Mouse (Mus musculus) kidney, embryonic 14.5 days (tissue): Measurements from ENCODE around the gene Rhoa. TPM values are rescaled to one million over a fixed set of nuclear protein-coding genes. Genes with fewer than 3 reads are reported as not detected.

Source experiments
- ATAC-seq: fragments of 200-750 bp; cut with Nextera tagmentation; 2 replicates; pipeline ENCODE4 v1.8.0; 2017; ENCODE audit warnings: moderate number of reproducible peaks, mild to moderate bottlenecking, moderate TSS enrichment, moderate library complexity; ENCODE audit not compliant: low FRiP score, low TSS enrichment
- H3K27ac ChIP-seq: fragments of 300-500 bp; sonication (generic); 2 replicates; pipeline ENCODE4 v1.5.1; 2014; ENCODE audit warnings: low read depth, mild to moderate bottlenecking, low read length, moderate library complexity, mixed read lengths
- H3K27me3 ChIP-seq: fragments of 300-500 bp; sonication (generic); 2 replicates; pipeline ENCODE4 v1.6.1; 2014; ENCODE audit warnings: mild to moderate bottlenecking, low read length; ENCODE audit not compliant: control insufficient read depth, insufficient read depth
- H3K36me3 ChIP-seq: fragments of 300-500 bp; sonication (generic); 2 replicates; pipeline ENCODE4 v1.6.1; 2014; ENCODE audit warnings: low read length, mixed read lengths; ENCODE audit not compliant: control insufficient read depth, insufficient read depth
- H3K4me1 ChIP-seq: fragments of 300-500 bp; sonication (generic); 2 replicates; pipeline ENCODE4 v1.6.1; 2014; ENCODE audit warnings: low read length, mixed read lengths; ENCODE audit not compliant: control insufficient read depth, insufficient read depth
- H3K4me2 ChIP-seq: fragments of 300-500 bp; sonication (generic); replicated peaks from 2 replicates; pipeline ENCODE4 v1.6.1; 2014; ENCODE audit warnings: low read depth, mild to moderate bottlenecking, low read length
- H3K4me3 ChIP-seq: fragments of 300-500 bp; sonication (generic); 2 replicates; pipeline ENCODE4 v1.5.1; 2014; ENCODE audit warnings: mild to moderate bottlenecking, low read length
- H3K9ac ChIP-seq: fragments of 300-500 bp; sonication (generic); 2 replicates; pipeline ENCODE4 v1.6.1; 2014; ENCODE audit warnings: low read depth, mild to moderate bottlenecking, low read length, moderate library complexity
- H3K9me3 ChIP-seq: fragments of 300-500 bp; sonication (generic); 2 replicates; pipeline ENCODE4 v1.6.1; 2016; ENCODE audit warnings: low read length; ENCODE audit not compliant: control insufficient read depth
- WGBS: fragments of 180-500 bp; shearing (Covaris S2); extraction: QIAGEN DNeasy Blood & Tissue Kit; methylation state at CpG from one replicate; pipeline ENCODE4 v1.1.7; 2014; 5-methylcytosine and 5-hydroxymethylcytosine counted together
- polyA plus RNA-seq: library from polyadenylated mRNA; unstranded; fragments of >200 nt; fragmentation: Nextera tagmentation; extraction: Ambion mirVana; gene quantifications from 2 replicates; pipeline ENCODE4 v1.2.1, GENCODE M21; 2014

Rhoa gene
- polyA plus RNA-seq, 1 experiment from 2014 or later: 317 TPM

GRCm38 (mm10) chr9:108337848-108338550 lies 32.1 kb downstream of the Rhoa start:
- no peaks in the 10 kb centered on the region for H3K9me3 ChIP-seq
- WGBS: 68% methylated on average over 10 of the region's 10 CpGs
- peaks cover 18% of the 10 kb centered on the region for H3K4me1 ChIP-seq
- H3K36me3 ChIP-seq: peaks cover 33% of the 10 kb centered on the region
- H3K27me3 ChIP-seq: no peaks in the 10 kb centered on the region
- peak overlapping the region; percentile 55; the same call in 1 of the 2 replicates for H3K4me2 ChIP-seq
- peak overlapping the region; percentile 86 for H3K27ac ChIP-seq
- no peak overlapping the region for H3K9ac ChIP-seq
- ATAC-seq: no peak
- H3K4me3 ChIP-seq: no peak overlapping the region

DNA sequence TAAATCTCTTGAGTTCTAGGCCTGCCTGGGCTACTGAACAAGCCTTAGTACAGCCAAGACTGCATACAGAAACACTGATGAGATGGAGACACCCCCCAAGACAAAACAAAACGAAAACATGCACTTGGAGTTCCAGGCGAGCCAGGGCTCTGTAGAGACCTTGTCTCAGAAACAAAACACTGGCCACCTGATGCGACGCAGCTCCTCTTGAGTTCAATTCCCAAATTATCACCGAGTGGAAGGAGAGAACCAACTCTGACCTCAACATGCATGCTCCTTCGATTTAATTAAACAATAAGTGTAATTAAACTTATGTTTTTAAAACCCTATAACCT lies 32.6 kb downstream of the Rhoa start:
- Histone ChIP-seq H3K27ac (peak overlapping the region; percentile 86), H3K36me3 (peaks cover 28% of the 10 kb centered on the region), H3K9me3 (no peaks in the 10 kb centered on the region), H3K4me2 (peak overlapping the region; percentile 55), H3K4me3 (peak overlapping the region; percentile 57), H3K9ac (peak overlapping the region; percentile 79; the same call in 1 of the 2 replicates), H3K27me3 (no peaks in the 10 kb centered on the region), H3K4me1 (peaks cover 18% of the 10 kb centered on the region)
- ATAC-seq: peak; percentile 2; the same call in 1 of the 2 replicates
- WGBS: 22% methylated on average over 6 of the region's 6 CpGs

DNA sequence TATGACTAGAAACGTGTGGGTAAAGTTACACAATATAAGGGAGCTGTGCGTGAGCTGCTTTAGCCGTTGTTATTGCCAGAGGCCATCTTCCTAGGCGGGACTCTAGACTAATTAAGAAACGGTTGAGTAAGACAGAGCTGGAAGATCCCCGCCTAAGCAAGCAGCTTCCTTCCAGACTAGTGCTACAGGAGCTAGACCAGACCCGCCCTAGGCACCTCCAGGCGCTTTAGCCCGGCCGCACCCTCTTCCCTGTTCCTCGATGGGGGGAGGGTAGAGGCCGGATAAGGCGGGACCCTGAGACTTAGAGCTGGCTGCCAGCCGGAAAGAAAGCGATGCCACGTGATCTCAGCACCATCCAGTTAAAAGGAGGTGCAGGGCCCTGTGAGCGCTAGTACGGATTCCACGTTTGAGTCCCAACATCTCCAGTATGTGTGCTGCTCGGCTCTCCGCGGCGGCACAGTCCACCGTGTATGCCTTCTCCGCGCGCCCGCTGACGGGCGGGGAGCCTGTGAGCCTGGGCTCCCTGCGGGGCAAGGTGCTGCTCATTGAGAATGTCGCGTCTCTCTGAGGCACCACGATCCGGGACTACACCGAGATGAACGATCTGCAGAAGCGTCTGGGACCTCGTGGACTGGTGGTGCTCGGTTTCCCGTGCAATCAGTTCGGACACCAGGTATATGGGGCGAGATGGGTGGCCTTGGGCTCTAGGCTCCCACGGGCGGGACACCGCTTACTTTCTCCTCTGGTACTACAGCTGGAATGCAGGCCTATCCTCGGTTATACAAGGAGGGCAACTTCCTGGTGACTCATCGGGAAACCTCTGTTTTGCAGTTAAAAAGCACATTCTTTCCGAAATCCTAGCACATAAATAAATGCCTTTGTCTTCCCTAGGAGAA lies 33.2 kb downstream of the Rhoa start, which contains the start of gene Gpx1:
Gpx1 (plus strand) TSS at position 18 of the 896 bp plus-strand sequence.
- under 1% methylated on average over 49 of the region's 49 CpGs for WGBS
- H3K27ac ChIP-seq: peak within 1 kb of the TSS; percentile 86
- H3K27me3 ChIP-seq: no peaks in the 10 kb centered on the region
- peak within 1 kb of the TSS; percentile 79 for H3K9ac ChIP-seq
- ATAC-seq: peak; percentile 98
- H3K4me2 ChIP-seq: peak within 1 kb of the TSS; percentile 55
- no peaks in the 10 kb centered on the region for H3K9me3 ChIP-seq
- H3K4me3 ChIP-seq: peak within 1 kb of the TSS; percentile 57
- peaks cover 18% of the 10 kb centered on the region for H3K4me1 ChIP-seq
- peaks cover 23% of the 10 kb centered on the region for H3K36me3 ChIP-seq

DNA sequence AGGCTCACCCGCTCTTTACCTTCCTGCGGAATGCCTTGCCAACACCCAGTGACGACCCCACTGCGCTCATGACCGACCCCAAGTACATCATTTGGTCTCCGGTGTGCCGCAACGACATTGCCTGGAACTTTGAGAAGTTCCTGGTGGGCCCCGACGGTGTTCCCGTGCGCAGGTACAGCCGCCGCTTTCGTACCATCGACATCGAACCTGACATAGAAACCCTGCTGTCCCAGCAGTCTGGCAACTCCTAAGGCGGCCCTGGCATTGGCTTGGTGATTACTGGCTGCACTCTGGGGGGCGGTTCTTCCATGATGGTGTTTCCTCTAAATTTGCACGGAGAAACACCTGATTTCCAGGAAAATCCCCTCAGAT lies 33.9 kb downstream of the Rhoa start:
- H3K36me3 ChIP-seq: peaks cover 16% of the 10 kb centered on the region
- peak overlapping the region; percentile 57 for H3K4me3 ChIP-seq
- H3K4me2 ChIP-seq: peak overlapping the region; percentile 55
- H3K27ac ChIP-seq: peak overlapping the region; percentile 86; the same call in 1 of the 2 replicates
- ATAC-seq: no peak
- no peaks in the 10 kb centered on the region for H3K27me3 ChIP-seq
- peaks cover 18% of the 10 kb centered on the region for H3K4me1 ChIP-seq
- no peaks in the 10 kb centered on the region for H3K9me3 ChIP-seq
- H3K9ac ChIP-seq: peak overlapping the region; percentile 79
- WGBS: 8% methylated on average over 20 of the region's 20 CpGs

- Histone ChIP-seq H3K27ac (peak overlapping the region; percentile 86; the same call in 1 of the 2 replicates), H3K4me1 (peaks cover 18% of the 10 kb centered on the region), H3K27me3 (no peaks in the 10 kb centered on the region), H3K4me3 (peak overlapping the region; percentile 57), H3K9ac (peak overlapping the region; percentile 79; the same call in 1 of the 2 replicates), H3K4me2 (peak overlapping the region; percentile 55), H3K36me3 (peaks cover 9% of the 10 kb centered on the region), H3K9me3 (no peaks in the 10 kb centered on the region)
- WGBS: 50% methylated on average over 10 of the region's 10 CpGs
- no peak for ATAC-seq
Observed at GRCm38 (mm10) chr9:108340258-108341138, 34.6 kb downstream of the Rhoa start.

DNA sequence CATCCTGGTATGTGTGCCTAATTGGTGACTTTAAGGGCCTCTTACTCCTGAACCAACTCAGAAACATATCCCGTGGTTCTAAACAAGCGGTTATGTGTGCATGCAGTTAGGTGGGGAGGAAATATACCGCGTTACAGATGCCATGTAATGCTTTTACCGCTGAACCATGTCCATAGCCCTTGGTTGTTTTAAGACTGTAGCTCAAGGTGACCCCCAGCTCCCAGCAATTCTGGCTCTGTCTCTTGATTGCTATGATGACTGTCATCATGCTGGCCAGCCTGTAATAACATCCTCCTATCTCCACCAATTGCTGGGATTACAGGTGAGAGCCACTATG lies 35.2 kb downstream of the Rhoa start:
- H3K27ac ChIP-seq: peak overlapping the region; percentile 20; the same call in 1 of the 2 replicates
- no peaks in the 10 kb centered on the region for H3K9me3 ChIP-seq
- H3K9ac ChIP-seq: no peak overlapping the region
- peaks cover 18% of the 10 kb centered on the region for H3K4me1 ChIP-seq
- H3K36me3 ChIP-seq: peaks cover 7% of the 10 kb centered on the region; the same call in 1 of the 2 replicates
- no peak for ATAC-seq
- H3K27me3 ChIP-seq: no peaks in the 10 kb centered on the region
- H3K4me3 ChIP-seq: no peak overlapping the region
- 79% methylated on average over 5 of the region's 5 CpGs for WGBS
- no peak overlapping the region for H3K4me2 ChIP-seq

DNA sequence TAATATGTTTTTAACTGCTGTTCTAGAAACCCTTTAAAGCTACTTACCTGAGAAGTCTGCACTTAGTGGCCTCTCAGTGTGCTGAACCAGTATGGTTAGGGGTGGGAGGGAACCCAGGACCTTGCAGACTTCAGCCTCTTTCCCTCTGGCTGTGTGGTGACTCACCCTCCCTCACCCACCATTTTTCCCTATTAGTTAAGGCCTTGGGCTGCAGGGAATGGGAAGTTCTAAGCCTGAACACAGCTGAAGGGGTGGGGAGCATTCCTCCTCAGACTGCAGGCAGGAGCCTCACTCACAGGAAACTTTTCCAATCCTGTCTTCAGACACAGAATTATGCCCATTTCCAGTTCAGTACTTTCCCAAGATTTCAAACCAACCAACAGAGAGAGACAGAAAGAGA lies 35.9 kb downstream of the Rhoa start:
- ATAC-seq: no peak
- peaks cover 18% of the 10 kb centered on the region for H3K4me1 ChIP-seq
- H3K4me3 ChIP-seq: no peak overlapping the region
- H3K27me3 ChIP-seq: no peaks in the 10 kb centered on the region
- H3K36me3 ChIP-seq: peaks cover 5% of the 10 kb centered on the region; the same call in 1 of the 2 replicates
- no peak overlapping the region for H3K4me2 ChIP-seq
- peak overlapping the region; percentile 7; the same call in 1 of the 2 replicates for H3K27ac ChIP-seq
- no peak overlapping the region for H3K9ac ChIP-seq
- H3K9me3 ChIP-seq: no peaks in the 10 kb centered on the region

- Histone ChIP-seq H3K27ac (peak overlapping the region; percentile 17; the same call in 1 of the 2 replicates), H3K4me1 (peaks cover 18% of the 10 kb centered on the region), H3K9me3 (no peaks in the 10 kb centered on the region), H3K4me3 (no peak overlapping the region), H3K9ac (no peak overlapping the region), H3K27me3 (no peaks in the 10 kb centered on the region), H3K4me2 (no peak overlapping the region), H3K36me3 (peaks cover 5% of the 10 kb centered on the region; the same call in 1 of the 2 replicates)
- 33% methylated on average over 5 of the region's 5 CpGs for WGBS
- ATAC-seq: no peak
Observed at GRCm38 (mm10) chr9:108342301-108342831, 36.4 kb downstream of the Rhoa start.
